Mouse (Mus musculus) erythroblast, embryonic 14.5 days (primary cell): ENCODE measurements around the gene Nle1.

Source experiments
- GATA1 ChIP-seq: IDR thresholded peaks from 2 replicates; pipeline ENCODE4 v1.6.1; 2012; ENCODE audit warnings: low read length, inconsistent platforms, mixed read lengths
- TAL1 ChIP-seq: IDR thresholded peaks from 3 replicates; pipeline ENCODE4 v1.6.1; 2012; ENCODE audit warnings: low read length, inconsistent platforms, mixed read lengths

- TF ChIP-seq GATA1 = no peak
- no peak for TF ChIP-seq TAL1
Measured at GRCm38 (mm10) chr11:82867956-82868355, 40.3 kb downstream of the Nle1 start.
